Mouse (Mus musculus) G1E-ER4 (cell line): Measurements from ENCODE around the gene Pam16. TPM values are rescaled to one million over a fixed set of nuclear protein-coding genes. Genes with fewer than 3 reads are reported as not detected.

Experiments
- GATA1 ChIP-seq: IDR thresholded peaks from one replicate; pipeline ENCODE4 v1.8.0; 2012; ENCODE audit warnings: low read length, inconsistent platforms
- polyA plus RNA-seq: library from polyadenylated mRNA; stranded (reverse); fragments of >175 nt; gene quantifications from 2 replicates; pipeline ENCODE4 v1.2.3, GENCODE M21; 2012

The Pam16 gene
- polyA plus RNA-seq, 1 experiment = 46.4 TPM

- TF ChIP-seq GATA1 = no peak
These were observed 8.9 kb upstream of the Pam16 start for GRCm38 (mm10) chr16:4633661-4634060.

DNA sequence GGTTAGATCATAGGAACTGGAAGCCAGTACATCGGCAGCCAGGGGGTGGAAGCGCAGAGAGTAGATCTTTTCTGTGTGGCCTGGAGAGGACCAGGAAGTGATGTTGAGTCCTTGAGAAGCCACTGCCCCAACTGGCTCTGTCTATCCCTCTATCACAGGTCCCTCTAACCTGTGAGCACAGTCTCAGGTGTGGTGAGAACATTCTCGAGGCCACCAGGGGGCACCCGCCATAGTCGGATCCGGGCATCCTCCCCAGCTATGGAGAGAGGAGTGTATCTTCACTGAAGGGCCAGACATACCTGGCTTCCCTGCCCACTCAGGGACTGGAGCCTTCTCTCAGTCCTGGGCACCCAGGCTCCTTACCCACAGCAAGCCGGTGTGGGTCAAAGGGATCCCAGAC, 7.3 kb upstream of the Pam16 start:
- TF ChIP-seq GATA1 = no peak

DNA sequence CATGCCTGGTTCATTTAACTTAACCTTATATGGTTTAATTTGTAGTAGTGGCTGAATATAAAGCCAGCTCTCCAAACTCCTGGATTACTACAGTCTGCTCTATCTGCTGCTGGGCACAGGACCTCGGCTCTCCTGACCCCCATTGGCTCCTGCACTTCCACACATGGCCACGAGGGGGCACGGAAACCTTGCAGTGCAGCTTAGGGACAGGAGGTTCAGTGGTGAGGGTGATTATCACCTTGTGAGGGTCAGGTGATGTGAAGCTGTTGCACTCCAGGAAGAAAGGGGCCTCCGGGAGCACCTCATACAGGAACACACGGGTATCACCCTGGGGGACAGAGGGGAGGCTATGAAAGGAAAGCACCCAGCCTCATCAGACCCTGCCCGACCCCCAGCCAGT, 5.2 kb upstream of the Pam16 start:
- no peak for TF ChIP-seq GATA1

DNA sequence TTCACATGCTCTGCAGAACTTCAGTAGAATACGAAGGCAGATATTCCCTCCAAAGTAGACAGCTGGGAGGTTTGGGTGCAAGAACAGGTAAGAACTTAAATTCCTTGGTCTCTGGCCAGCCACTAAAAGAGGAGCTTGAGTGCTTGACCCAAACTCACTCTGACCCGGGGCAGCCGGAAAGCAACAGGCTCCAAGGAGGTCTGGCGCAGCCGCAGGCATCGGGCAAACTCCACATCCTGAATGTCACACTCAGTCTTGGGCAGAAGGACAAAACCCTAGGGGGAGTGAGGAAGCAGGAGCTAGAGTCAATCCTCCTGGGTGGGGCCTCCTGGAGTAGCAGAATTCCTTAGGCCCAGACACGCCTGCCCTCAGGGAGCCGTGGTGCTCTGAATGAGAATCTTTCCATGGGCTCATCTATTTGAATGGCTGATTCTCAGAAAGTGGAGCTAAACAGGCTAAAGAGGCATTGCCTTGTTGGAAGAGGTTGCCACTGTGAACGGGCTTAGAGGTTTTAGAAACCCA, 4.2 kb upstream of the Pam16 start:
- no peak for TF ChIP-seq GATA1

GRCm38 (mm10) chr16:4627105-4627504, 2.3 kb upstream of the Pam16 start:
- no peak for TF ChIP-seq GATA1

DNA sequence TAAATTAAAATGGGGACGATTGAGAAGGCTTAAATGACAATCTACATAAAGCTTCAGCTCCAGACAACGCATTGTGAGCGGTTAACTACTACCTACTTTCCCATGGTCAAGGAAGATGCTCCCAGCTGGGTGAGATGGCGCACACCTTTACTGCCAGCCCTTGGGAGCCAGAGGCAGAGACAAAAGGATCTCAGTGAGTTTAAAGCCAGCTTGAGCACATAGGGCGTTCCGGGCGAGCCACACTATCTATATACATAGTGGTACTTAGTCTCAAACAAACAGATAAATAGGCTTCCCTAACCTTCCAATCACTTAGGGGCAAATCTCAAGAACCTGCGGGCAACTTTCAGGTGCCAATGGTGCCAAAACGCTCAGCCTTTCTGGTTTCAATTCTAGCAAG, 714 bp downstream of the Pam16 start:
- TF ChIP-seq GATA1 = no peak

DNA sequence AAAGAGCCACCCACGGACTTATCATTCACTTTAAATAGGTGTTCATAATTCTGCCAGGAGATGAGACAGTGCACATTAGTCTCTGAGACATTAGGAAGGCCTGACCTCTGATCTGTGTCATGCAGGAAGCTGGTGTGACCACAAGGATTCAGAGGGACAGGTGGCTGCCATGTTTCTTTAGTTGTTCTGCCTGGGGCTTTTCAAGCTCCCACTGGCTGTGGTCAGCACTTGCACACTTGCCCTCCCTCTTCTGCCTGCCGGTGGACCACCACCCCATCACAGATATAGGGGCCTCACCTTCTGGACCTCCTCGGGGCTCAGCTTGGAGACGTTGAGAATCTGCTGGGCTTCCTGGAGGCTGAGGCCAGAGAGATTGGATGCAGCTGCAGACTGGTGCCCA, 8.0 kb downstream of the Pam16 start:
- no peak for TF ChIP-seq GATA1

GRCm38 (mm10) chr16:4615297-4615696, 9.5 kb downstream of the Pam16 start:
- TF ChIP-seq GATA1 = no peak

- no peak for TF ChIP-seq GATA1
These were observed 10.1 kb downstream of the Pam16 start for GRCm38 (mm10) chr16:4614639-4615038.

DNA sequence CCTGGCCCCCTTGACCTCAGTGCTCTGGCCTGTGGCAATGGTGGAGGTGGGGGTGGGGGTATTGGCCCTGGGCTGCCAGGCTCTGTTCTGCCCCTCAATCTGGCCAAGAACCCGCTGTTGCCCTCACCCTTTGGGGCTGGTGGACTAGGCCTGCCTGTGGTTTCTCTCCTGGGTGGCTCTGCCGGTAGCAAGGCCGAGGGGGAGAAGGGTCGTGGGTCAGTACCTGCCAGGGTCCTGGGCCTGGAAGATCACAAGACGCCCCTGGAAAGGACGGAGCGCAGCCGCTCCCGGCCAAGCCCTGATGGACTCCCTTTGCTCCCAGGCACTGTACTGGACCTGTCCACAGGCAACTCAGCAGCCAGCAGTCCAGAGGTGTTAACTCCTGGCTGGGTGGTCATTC, 11.1 kb downstream of the Pam16 start:
- no peak for TF ChIP-seq GATA1

GRCm38 (mm10) chr16:4611676-4612075, 13.1 kb downstream of the Pam16 start:
- no peak for TF ChIP-seq GATA1

DNA sequence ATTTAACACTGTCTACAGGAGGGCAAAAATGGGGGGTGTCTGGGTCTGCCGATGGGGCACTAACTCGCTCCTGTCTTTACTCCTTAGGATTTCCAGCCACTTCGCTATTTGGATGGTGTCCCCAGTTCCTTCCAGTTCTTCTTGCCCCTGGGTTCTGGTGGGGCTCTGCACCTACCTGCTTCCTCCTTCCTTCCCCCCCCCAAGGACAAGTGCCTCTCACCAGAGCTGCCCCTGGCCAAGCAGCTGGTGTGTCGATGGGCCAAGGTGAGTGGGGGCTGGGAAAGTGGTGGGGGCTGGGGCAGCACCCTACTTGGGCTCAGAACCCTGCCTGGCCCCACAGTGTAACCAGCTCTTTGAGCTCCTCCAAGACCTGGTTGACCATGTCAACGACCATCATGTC, 13.6 kb downstream of the Pam16 start:
- no peak for TF ChIP-seq GATA1

- no peak for TF ChIP-seq GATA1
These were observed 16.2 kb downstream of the Pam16 start for GRCm38 (mm10) chr16:4608532-4609059.

DNA sequence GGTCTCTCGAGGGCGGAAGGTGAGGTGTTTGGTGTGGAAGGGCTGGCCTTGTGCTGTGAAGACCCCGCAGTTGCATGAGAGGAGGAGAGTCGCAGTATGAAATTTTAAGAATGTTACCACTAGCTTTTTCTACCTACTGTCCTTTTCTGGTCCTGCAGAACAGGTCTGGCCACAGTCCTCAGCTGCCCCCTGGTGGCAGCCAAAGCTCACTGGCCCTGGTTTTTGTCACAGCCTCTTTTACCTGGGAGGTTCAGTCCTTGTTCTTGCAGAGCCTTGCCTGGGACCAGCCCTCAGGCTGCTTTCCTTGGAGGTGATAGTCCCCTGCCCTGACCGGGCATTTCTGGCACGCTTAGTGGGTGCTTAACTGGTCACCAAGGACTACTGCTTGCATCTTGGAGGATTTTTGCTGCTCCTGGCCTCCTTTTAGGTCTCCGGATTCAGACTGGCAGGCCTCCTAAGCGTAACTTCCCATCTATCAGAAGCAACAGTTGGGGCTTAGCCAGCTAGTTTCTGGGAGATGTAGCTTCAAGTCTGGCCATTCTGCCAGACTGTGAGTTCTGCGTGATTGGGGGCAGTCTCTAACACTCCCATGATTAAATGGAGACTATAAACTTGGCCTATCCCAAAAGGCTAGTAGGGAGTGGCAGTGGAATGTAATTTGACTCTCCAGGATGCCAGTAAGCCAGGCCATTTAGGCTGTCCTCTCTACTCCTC, 16.8 kb downstream of the Pam16 start:
- no peak for TF ChIP-seq GATA1

DNA sequence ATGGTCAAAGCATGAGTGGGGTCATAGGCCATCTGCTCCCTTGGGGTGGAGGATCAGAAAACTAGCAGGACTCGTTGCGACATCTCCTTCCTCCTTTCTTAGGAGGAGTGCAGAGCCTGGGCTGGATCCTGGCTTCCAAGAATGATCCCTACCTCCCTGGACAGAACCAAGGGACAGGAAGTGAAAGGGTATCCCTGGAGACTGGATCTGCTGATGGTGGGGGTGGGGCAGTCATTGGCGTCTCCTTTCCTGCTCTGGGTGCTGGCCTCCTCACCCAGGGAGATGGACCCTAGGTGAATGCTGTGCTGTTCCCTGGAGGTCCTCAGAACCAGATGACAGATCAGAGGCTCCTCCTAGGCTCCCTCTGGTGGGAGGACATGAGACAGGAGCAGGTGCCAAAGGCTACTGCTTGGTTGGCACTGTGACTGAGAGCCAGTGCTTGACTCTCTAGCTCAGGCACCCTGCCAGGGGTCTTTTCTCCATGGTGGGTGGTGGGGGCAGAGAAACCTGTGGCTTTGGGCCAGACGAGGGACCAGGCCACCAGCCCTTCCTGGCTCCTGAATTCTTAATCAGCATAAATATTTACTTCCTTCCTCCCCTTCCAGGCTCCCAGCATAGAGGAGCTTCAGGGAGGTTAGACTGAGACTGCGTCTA, 18.2 kb downstream of the Pam16 start:
- no peak for TF ChIP-seq GATA1

DNA sequence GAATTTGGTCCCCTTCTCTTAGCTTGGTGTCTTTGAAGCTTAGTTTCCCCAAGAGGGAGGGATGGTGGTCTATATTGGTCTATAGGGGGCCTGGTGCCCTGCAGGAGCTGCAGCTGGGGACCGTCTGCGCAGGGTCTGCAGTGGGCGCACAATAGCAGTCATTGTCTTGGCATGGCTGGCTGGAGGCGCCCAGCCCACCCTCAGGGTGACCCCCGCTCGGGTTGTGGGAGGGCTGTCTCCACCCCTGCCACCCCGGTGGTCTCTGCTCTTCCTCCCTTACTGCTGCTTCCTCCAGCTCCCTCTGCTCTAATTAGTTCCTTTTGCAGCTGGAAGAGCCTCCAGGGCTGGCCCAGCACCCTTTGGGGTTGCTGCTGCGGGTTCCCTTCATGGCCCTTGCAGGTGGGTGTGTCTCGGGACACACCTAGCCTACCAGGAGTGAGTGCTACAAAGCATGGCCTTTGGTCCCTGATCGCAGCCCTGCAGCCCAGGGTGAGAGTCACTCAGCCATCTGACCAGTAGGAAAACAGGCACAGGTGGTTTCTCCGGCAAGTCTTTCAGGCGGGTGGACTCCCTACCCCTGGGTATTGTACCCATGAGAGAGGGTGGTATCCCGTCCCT, 19.2 kb downstream of the Pam16 start:
- no peak for TF ChIP-seq GATA1
